Mouse (Mus musculus) gastrocnemius, adult 2 months (tissue): Measurements from ENCODE around the gene B3galt4. TPM values are rescaled to one million over a fixed set of nuclear protein-coding genes. Genes with fewer than 3 reads are reported as not detected.

Source experiments
- DNase-seq: peaks from one replicate; pipeline ENCODE4 v3.0.0; 2022
- H3K27ac ChIP-seq: fragments of 200-600 bp; 2 replicates; pipeline ENCODE4 v1.8.1; 2022; ENCODE audit warnings: mild to moderate bottlenecking
- H3K4me3 ChIP-seq: fragments of 200-600 bp; 2 replicates; pipeline ENCODE4 v1.8.1; 2022; ENCODE audit warnings: mild to moderate bottlenecking, moderate library complexity
- CTCF ChIP-seq: fragments of 200-600 bp; IDR thresholded peaks from 2 replicates; pipeline ENCODE4 v1.8.1; 2022; ENCODE audit warnings: antibody characterized with exemption, mild to moderate bottlenecking, moderate library complexity
- intact Hi-C: fragments of 180-260 bp; cut with DNase I; formaldehyde crosslinking; loops from one replicate; pipeline ENCODE4 v1.15.1; 2025
- total RNA-seq, 2 experiments: library from RNA; stranded (reverse); gene quantifications; 2 replicates each; pipeline ENCODE4 v1.2.3; 2021

B3galt4 gene
- total RNA-seq, 2 experiments from 2014 or later = 1.3 to 1.4 TPM

DNA sequence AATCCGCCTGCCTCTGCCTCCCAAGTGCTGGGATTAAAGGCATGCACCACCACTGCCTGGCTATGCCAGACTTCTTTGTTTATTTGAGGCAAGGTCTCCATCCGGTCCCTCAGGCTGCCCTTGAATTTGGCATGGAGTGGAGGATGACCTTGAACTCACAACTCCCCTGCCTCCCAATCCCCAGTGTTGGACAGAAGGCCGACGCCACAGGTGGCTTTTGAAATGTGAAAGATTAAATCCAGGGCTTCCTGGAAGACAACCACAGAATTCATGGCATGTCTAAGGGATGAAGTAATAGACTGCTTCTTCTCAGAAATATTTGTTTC lies 50.3 kb downstream of the B3galt4 start:
- no peak overlapping the region for H3K27ac ChIP-seq
- intact Hi-C loops = no loop called here
- TF ChIP-seq CTCF = no peak
- DNase-seq = no peak
- no peak overlapping the region for H3K4me3 ChIP-seq

- intact Hi-C loops = no loop called here
- no peak overlapping the region for H3K4me3 ChIP-seq
- no peak for DNase-seq
- no peak for TF ChIP-seq CTCF
- H3K27ac ChIP-seq = peak overlapping the region; percentile 2; the same call in 1 of the 2 replicates
Observed at GRCm38 (mm10) chr17:33900281-33900988, 50.9 kb downstream of the B3galt4 start.

Other genes starting within 250 kb of the B3galt4 start
- gene March2, start 232.8 kb downstream of the B3galt4 start, total RNA-seq = 10 to 100 TPM; 88.8 to 90.7 TPM
- gene Rab11b, start 191.0 kb downstream of the B3galt4 start, total RNA-seq = 100 to 1,000 TPM; 134 to 150 TPM
- 1 to 10 TPM; 1.4 to 5.9 TPM for gene Angptl4, start 169.7 kb downstream of the B3galt4 start, total RNA-seq
- gene Kank3, start 141.0 kb downstream of the B3galt4 start, total RNA-seq = 10 to 100 TPM; 15.7 to 24.5 TPM
- gene Rps28, start 126.9 kb downstream of the B3galt4 start, total RNA-seq = 100 to 1,000 TPM; 541 to 640 TPM
- gene Ndufa7, start 126.9 kb downstream of the B3galt4 start, total RNA-seq = 100 to 1,000 TPM; 351 to 407 TPM
- 10 to 100 TPM; 13.8 to 16.1 TPM for gene Cd320, start 108.4 kb downstream of the B3galt4 start, total RNA-seq
- not detected for gene Gm7029, start 77.7 kb downstream of the B3galt4 start, total RNA-seq
- under 1 TPM; 0.23 to 0.33 TPM for gene Kifc1, start 60.8 kb downstream of the B3galt4 start, total RNA-seq
- gene Platr17, start 46.4 kb downstream of the B3galt4 start, total RNA-seq = not detected
- 10 to 100 TPM; 13.3 to 13.9 TPM for gene Daxx, start 42.1 kb downstream of the B3galt4 start, total RNA-seq
- gene Tapbp, start 35.6 kb downstream of the B3galt4 start, total RNA-seq = 10 to 100 TPM; 34.0 to 44.4 TPM
- gene Zbtb22, start 35.6 kb downstream of the B3galt4 start, total RNA-seq = 10 to 100 TPM; 14.5 to 14.8 TPM
- gene Rgl2, start 21.9 kb downstream of the B3galt4 start, total RNA-seq = 10 to 100 TPM; 31.4 to 34.0 TPM
- 10 to 100 TPM; 51.2 to 67.6 TPM for gene Pfdn6, start 11.1 kb downstream of the B3galt4 start, total RNA-seq
- 1 to 10 TPM; 8.6 to 8.8 TPM for gene Wdr46, start 10.8 kb downstream of the B3galt4 start, total RNA-seq
- gene Vps52, start 4.3 kb upstream of the B3galt4 start, total RNA-seq = 10 to 100 TPM; 31.7 to 33.4 TPM
- 100 to 1,000 TPM; 364 to 443 TPM for gene Rps18, start 4.5 kb upstream of the B3galt4 start, total RNA-seq
- 10 to 100 TPM; 28.2 to 41.1 TPM for gene H2-K1, start 48.9 kb upstream of the B3galt4 start, total RNA-seq
- 10 to 100 TPM; 11.6 to 12.8 TPM for gene Ring1, start 73.2 kb upstream of the B3galt4 start, total RNA-seq
- gene H2-Ke6, start 76.6 kb upstream of the B3galt4 start, total RNA-seq = 10 to 100 TPM; 69.9 to 82.3 TPM
- gene Slc39a7, start 80.2 kb upstream of the B3galt4 start, total RNA-seq = 10 to 100 TPM; 44.6 to 49.5 TPM
- 10 to 100 TPM; 40.5 to 41.7 TPM for gene Rxrb, start 80.3 kb upstream of the B3galt4 start, total RNA-seq
- gene Col11a2, start 87.9 kb upstream of the B3galt4 start, total RNA-seq = 1 to 10 TPM; 3.0 to 9.6 TPM
- gene H2-Oa, start 140.9 kb upstream of the B3galt4 start, total RNA-seq = not detected
- gene H2-DMa, start 168.1 kb upstream of the B3galt4 start, total RNA-seq = 1 to 10 TPM; 3.0 to 3.1 TPM
- gene Brd2, start 171.1 kb upstream of the B3galt4 start, total RNA-seq = 10 to 100 TPM; 70.3 to 88.9 TPM
- gene H2-DMb2, start 191.8 kb upstream of the B3galt4 start, total RNA-seq = under 1 TPM; 0.46 to 0.47 TPM
- under 1 TPM; 0.38 to 0.61 TPM for gene H2-DMb1, start 201.6 kb upstream of the B3galt4 start, total RNA-seq
- 1 to 10 TPM in 1 of 2 experiments, under 1 TPM in 1; 0.74 to 1.5 TPM for gene Tap1, start 236.1 kb upstream of the B3galt4 start, total RNA-seq
- gene Psmb9, start 236.3 kb upstream of the B3galt4 start, total RNA-seq = 1 to 10 TPM; 1.4 to 1.7 TPM
- gene Psmb8, start 246.2 kb upstream of the B3galt4 start, total RNA-seq = 1 to 10 TPM; 2.2 to 3.4 TPM